8 mouse cellular contexts compared by ENCODE assay signal in genomic region chr7:113250433-113250991, GRCm38 (mm10). TPM values are rescaled to one million over a fixed set of nuclear protein-coding genes. Genes with fewer than 3 reads are reported as not detected.
DNase-seq lines count a peak whose midpoint lies in the region; ATAC-seq lines count a peak whose summit lies in the region.

No protein-coding gene starts in this region.

- H3K27me3 ChIP-seq in embryonic facial prominence, embryonic 15.5 days: no peaks in the 10 kb centered on the region
- no peaks in the 10 kb centered on the region for H3K27me3 ChIP-seq in midbrain, embryonic 12.5 days

- H3K27ac ChIP-seq in embryonic facial prominence, embryonic 15.5 days (replicated peaks): peak overlapping the region; percentile 71
- 0 out of 2 replicates have a peak overlapping the region, but pooled peaks have one; percentile 2 for H3K27ac ChIP-seq in midbrain, embryonic 12.5 days (replicated peaks)

- no peak overlapping the region for H3K4me2 ChIP-seq in embryonic facial prominence, embryonic 15.5 days (replicated peaks)
- no peak overlapping the region for H3K4me2 ChIP-seq in midbrain, embryonic 12.5 days (replicated peaks)

- H3K4me3 ChIP-seq in embryonic facial prominence, embryonic 15.5 days (replicated peaks): no peak overlapping the region
- no peak overlapping the region for H3K4me3 ChIP-seq in midbrain, embryonic 12.5 days

- no peak overlapping the region for H3K9ac ChIP-seq in embryonic facial prominence, embryonic 15.5 days
- no peak overlapping the region for H3K9ac ChIP-seq in midbrain, embryonic 12.5 days (replicated peaks)

- peak; percentile 52; the same call in 1 of the 2 replicates for ATAC-seq in embryonic facial prominence, embryonic 15.5 days (ENCODE audit: insufficient number of reproducible peaks, low FRiP score, low TSS enrichment, low read depth)
- ATAC-seq in midbrain, embryonic 12.5 days (ENCODE audit: low FRiP score, low read depth): 0 out of 2 replicates have a peak, but pooled peaks have one; percentile 47

- WGBS in embryonic facial prominence, embryonic 15.5 days: 54% methylated on average over 3 of the region's 3 CpGs
- WGBS in midbrain, embryonic 12.5 days: 49% methylated on average over 3 of the region's 3 CpGs

- DNase-seq in heart, adult 11 months: peak; percentile 91
- DNase-seq in heart, postnatal 25 days (ENCODE audit: low spot score): no peak
- peak; percentile 82 for DNase-seq in adrenal gland, postnatal 14 days
- DNase-seq in heart, postnatal 14 days: peak; percentile 51 to 69
- DNase-seq in layer of hippocampus, adult 18-20 months (ENCODE audit: low spot score in 2 of 2): peak; percentile 32 to 55
- DNase-seq in testis, postnatal 10 days (ENCODE audit: low spot score): peak; percentile 60

- peaks cover 45% of the 10 kb centered on the region for H3K4me1 ChIP-seq in embryonic facial prominence, embryonic 15.5 days
- peaks cover 40% of the 10 kb centered on the region for H3K4me1 ChIP-seq in midbrain, embryonic 12.5 days

- H3K9me3 ChIP-seq in embryonic facial prominence, embryonic 15.5 days (replicated peaks): no peaks in the 10 kb centered on the region
- no peaks in the 10 kb centered on the region for H3K9me3 ChIP-seq in midbrain, embryonic 12.5 days

- intact Hi-C loops in heart, postnatal 25 days (cut with DNase I): loop anchor here (1.0 kb wide), 1 partner anchor 107 kb away; no protein-coding TSS in a partner anchor
- intact Hi-C loops in heart, postnatal 14 days (cut with DNase I): loop anchor here (2.0 to 5.0 kb wide), 2 partner anchors 42 to 333 kb away; no protein-coding TSS in a partner anchor

- H3K36me3 ChIP-seq in embryonic facial prominence, embryonic 15.5 days: no peaks in the 10 kb centered on the region
- H3K36me3 ChIP-seq in midbrain, embryonic 12.5 days: no peaks in the 10 kb centered on the region

RNA-seq across cellular contexts. Expression of gene Arntl, which starts 43.2 kb away (rescaled TPM):
- total RNA-seq in heart, postnatal 25 days (2021): 10 to 100 TPM in 1 of 2 experiments, 1 to 10 TPM in 1; 3.4 to 23.9 TPM
- total RNA-seq in adrenal gland, postnatal 14 days (2021): 30.6 and 41.6 TPM in 2 replicates
- polyA plus RNA-seq in embryonic facial prominence, embryonic 15.5 days (2015; fragmentation: Nextera tagmentation; extraction: Ambion mirVana): 9.0 and 10.3 TPM in 2 replicates
- total RNA-seq in heart, postnatal 14 days (2021): 1 to 10 TPM; 8.6 to 9.6 TPM
- total RNA-seq in layer of hippocampus, adult 18-20 months (2021): 10 to 100 TPM; 40.1 TPM
- polyA plus RNA-seq in midbrain, embryonic 12.5 days (2016; fragmentation: Nextera tagmentation; extraction: Ambion mirVana): 6.6 and 7.8 TPM in 2 replicates
